Mouse (Mus musculus): ENCODE measurements at regions not wholly inside any gene's neighbourhood (a gene's known extent, or its start where the extent isn't known, plus 50 kb on each side); places are given as distances from the start of the nearest gene placed in this dataset.

GRCm38 (mm10) chr5:112050906-112051305, 201.4 kb downstream of the Cryba4 start:
- TF ChIP-seq CTCF (IDR thresholded peaks at IDR 0.05; ENCODE audit: low read depth, low read length) (no peak), POLR2A (IDR thresholded peaks at IDR 0.05; ENCODE audit: borderline replicate concordance, low read depth, low read length) (no peak)

Measured in bone marrow macrophage, adult 2 months (primary cell).